Mouse (Mus musculus) hindbrain, postnatal 0 days (tissue): ENCODE results near the gene Zfp26. TPM values are rescaled to one million over a fixed set of nuclear protein-coding genes. Genes with fewer than 3 reads are reported as not detected.

Source experiments
- ATAC-seq: fragments of 200-750 bp; cut with Nextera tagmentation; 2 replicates; pipeline ENCODE4 v1.8.0; 2017; ENCODE audit warnings: mild to moderate bottlenecking, moderate TSS enrichment, moderate library complexity
- DNase-seq: peaks from one replicate; pipeline ENCODE4 v3.0.0-alpha.2; 2015; ENCODE audit warnings: low spot score
- H3K27ac ChIP-seq: fragments of 300-500 bp; sonication (generic); 2 replicates; pipeline ENCODE4 v1.5.1; 2014; ENCODE audit warnings: mild to moderate bottlenecking
- H3K27me3 ChIP-seq: fragments of 300-500 bp; sonication (generic); 2 replicates; pipeline ENCODE4 v1.6.1; 2014; ENCODE audit warnings: low read length, mixed read lengths; ENCODE audit not compliant: insufficient read depth
- H3K36me3 ChIP-seq: fragments of 300-500 bp; sonication (generic); 2 replicates; pipeline ENCODE4 v1.6.1; 2014; ENCODE audit warnings: low read length, mixed read lengths; ENCODE audit not compliant: insufficient read depth
- H3K4me1 ChIP-seq: fragments of 300-500 bp; sonication (generic); 2 replicates; pipeline ENCODE4 v1.6.1; 2014; ENCODE audit warnings: antibody characterized with exemption, low read length, mixed read lengths; ENCODE audit not compliant: insufficient read depth
- H3K4me2 ChIP-seq: fragments of 300-500 bp; sonication (generic); 2 replicates; pipeline ENCODE4 v1.6.1; 2014; ENCODE audit warnings: low read depth, mild to moderate bottlenecking, low read length, moderate library complexity, mixed read lengths
- H3K4me3 ChIP-seq: fragments of 300-500 bp; sonication (generic); 2 replicates; pipeline ENCODE4 v1.5.1; 2014; ENCODE audit warnings: low read length
- H3K9ac ChIP-seq: fragments of 300-500 bp; sonication (generic); replicated peaks from 2 replicates; pipeline ENCODE4 v1.6.1; 2014; ENCODE audit warnings: mild to moderate bottlenecking, low read length, moderate library complexity, mixed read lengths
- H3K9me3 ChIP-seq: fragments of 300-500 bp; sonication (generic); 2 replicates; pipeline ENCODE4 v1.6.1; 2016; ENCODE audit warnings: low read length, mixed read lengths
- CTCF ChIP-seq: IDR thresholded peaks from 2 replicates; pipeline ENCODE4 v1.5.1; 2016; ENCODE audit warnings: antibody characterized with exemption, control low read depth, low read depth
- WGBS: fragments of 180-500 bp; shearing (Covaris S2); extraction: QIAGEN DNeasy Blood & Tissue Kit; methylation state at CpG from one replicate; pipeline ENCODE4 v1.1.7; 2014; 5-methylcytosine and 5-hydroxymethylcytosine counted together
- polyA plus RNA-seq: library from polyadenylated mRNA; unstranded; fragments of >200 nt; fragmentation: Nextera tagmentation; extraction: Ambion mirVana; gene quantifications from 2 replicates; pipeline ENCODE4 v1.2.1, GENCODE M21; 2015
- total RNA-seq: library from RNA; depleted of rRNA; stranded (reverse); fragments of >200 nt; gene quantifications from 2 replicates; pipeline ENCODE4 v1.2.3, GENCODE M21; 2014; rRNA removed

The Zfp26 gene
- total RNA-seq (21.4 and 22.1 TPM in 2 replicates), polyA plus RNA-seq (8.0 and 11.2 TPM in 2 replicates)

DNA sequence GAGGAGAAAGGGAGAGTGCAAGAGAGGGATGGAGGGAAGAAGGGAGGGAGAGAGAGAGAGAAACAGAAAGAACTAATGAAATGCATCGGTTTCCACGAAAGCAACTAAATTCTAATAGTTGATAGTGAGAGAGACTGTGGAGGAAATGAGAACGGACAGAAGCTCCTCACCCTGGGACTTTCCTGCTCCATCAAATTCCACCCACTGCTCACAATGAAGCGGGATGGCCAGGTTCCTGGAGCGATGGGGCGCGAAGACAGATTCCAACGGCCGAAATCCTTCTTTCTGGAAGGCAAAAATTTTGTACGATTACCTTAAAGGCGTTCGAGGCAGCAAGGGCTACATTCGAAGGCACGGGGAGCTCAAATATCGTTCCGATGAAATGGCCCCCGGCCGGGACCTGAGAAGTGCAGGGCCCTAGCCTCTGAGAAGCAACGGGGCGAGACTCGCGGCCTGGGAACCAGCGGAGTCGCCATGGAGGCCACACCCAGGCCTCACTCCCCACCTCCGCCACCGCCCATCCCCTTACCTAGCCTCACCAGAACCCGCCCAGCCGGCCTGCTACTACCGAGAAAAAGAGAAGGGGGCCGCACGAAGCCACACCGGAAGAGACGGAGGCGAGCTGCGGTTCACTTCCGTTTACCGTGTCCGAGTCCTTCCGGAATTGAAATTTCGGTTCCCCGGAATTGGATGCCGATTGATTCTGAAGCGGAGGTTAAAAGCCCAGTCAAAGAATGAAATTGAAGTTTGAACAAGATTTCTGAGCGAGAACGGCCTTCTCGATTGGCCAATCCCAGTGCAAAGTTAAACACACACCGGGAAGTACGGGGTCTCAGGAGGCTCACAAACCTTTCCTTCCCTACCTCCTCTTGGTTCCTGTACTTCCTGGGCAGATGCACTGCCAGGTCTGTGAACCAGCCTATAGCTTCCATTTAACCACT lies at the start of gene Zfp26:
Gene Zfp26, minus strand, starts transcription at position 786 of the 941 bp plus-strand sequence.
- peak within 1 kb of the TSS; percentile 81 for H3K9ac ChIP-seq
- H3K9me3 ChIP-seq: no peaks in the 10 kb centered on the region
- TF ChIP-seq CTCF: no peak
- under 1% methylated on average over 48 of the region's 48 CpGs for WGBS
- ATAC-seq (peak; percentile 93), DNase-seq (peak; percentile 89)
- H3K4me2 ChIP-seq: peak within 1 kb of the TSS; percentile 87
- peak within 1 kb of the TSS; percentile 62 for H3K4me3 ChIP-seq
- H3K36me3 ChIP-seq: peaks cover 5% of the 10 kb centered on the region; the same call in 1 of the 2 replicates
- H3K27me3 ChIP-seq: no peaks in the 10 kb centered on the region
- H3K27ac ChIP-seq: peak within 1 kb of the TSS; percentile 89
- H3K4me1 ChIP-seq: peaks cover 6% of the 10 kb centered on the region

DNA sequence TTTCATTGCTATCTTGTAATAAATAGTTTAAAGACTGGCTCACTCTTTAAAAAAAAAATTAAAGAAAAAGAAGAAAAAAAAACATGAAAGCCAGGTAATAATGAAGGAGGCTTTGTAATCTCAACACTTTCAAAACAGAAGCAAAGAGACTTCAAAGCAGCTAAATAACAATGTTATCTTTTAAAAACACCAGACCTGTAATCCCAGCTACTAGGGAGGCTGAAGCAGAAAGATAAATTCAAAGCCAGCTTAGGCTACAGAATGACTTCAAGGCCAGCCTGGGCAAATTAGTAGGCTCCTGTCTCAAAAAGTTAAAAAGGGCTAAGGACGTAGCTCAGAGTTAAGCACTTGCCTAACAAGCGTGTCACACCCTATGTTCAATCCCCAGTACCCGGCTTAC lies 49.7 kb upstream of the Zfp26 start:
- no peak overlapping the region for H3K4me3 ChIP-seq
- H3K4me1 ChIP-seq: no peaks in the 10 kb centered on the region
- no peak overlapping the region for H3K9ac ChIP-seq
- H3K27ac ChIP-seq: no peak overlapping the region
- no peak overlapping the region for H3K4me2 ChIP-seq
- DNase-seq (no peak), ATAC-seq (no peak)
- H3K36me3 ChIP-seq: peaks cover 32% of the 10 kb centered on the region
- no peak for TF ChIP-seq CTCF
- no peaks in the 10 kb centered on the region for H3K9me3 ChIP-seq
- 75% methylated on average over 3 of the region's 3 CpGs for WGBS
- H3K27me3 ChIP-seq: no peaks in the 10 kb centered on the region

DNA sequence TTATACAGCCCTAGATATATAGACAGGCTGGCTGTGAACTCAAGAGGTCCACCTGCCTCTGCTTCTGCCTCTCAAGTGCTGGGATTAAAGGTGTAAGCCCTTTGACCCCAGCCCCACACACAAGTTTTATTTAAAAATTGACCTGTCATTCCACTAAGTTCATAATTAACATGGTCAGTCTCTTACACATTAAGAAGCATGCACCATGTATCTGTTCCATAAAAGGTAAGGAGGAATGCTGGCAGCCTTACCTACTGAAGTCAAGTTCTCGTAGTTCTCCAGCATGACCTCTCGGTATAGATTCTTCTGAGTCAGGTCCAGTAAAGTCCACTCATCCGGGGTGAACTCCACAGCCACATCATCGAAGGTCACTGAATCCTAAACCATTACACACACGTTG lies 44.8 kb upstream of the Zfp26 start:
- peaks cover 59% of the 10 kb centered on the region for H3K36me3 ChIP-seq

DNA sequence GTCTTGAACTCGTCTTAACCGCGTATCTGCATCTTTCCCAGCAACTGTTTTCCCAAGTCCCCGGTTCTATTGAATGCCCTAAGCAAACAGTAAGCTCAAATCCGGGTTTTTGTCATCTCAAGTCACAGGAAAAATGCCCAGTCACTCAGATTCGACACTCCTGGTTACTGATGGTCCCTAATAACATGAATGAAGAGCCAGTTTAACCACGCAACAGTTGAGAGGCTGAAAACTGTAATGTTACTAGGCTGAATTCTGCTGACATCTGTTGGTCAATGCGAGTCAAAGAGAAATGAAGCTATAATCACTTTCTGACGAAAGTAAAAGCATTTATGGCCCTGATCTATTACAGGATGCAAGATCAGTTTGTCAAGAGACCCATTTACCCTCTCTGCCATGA lies 33.3 kb upstream of the Zfp26 start:
- Histone ChIP-seq H3K9me3 (no peaks in the 10 kb centered on the region), H3K4me1 (0 out of 2 replicates have a peak, but pooled peaks cover 8% of the 10 kb centered on the region), H3K36me3 (peaks cover 7% of the 10 kb centered on the region), H3K27me3 (no peaks in the 10 kb centered on the region), H3K4me3 (peak overlapping the region; percentile 95), H3K27ac (peak overlapping the region; percentile 99), H3K9ac (peak overlapping the region; percentile 90), H3K4me2 (peak overlapping the region; percentile 73)
- peak; percentile 32 for TF ChIP-seq CTCF
- DNase-seq: peak; percentile 46
- peak; percentile 9; the same call in 1 of the 2 replicates for ATAC-seq
- 4% methylated on average over 9 of the region's 9 CpGs for WGBS

More for the DNA sequence above, 44.8 kb upstream of the Zfp26 start:
- WGBS: 89% methylated on average over 5 of the region's 5 CpGs
- TF ChIP-seq CTCF: no peak
- H3K4me3 ChIP-seq: no peak overlapping the region
- H3K4me2 ChIP-seq: no peak overlapping the region
- no peak overlapping the region for H3K9ac ChIP-seq
- ATAC-seq: no peak
- no peak overlapping the region for H3K27ac ChIP-seq
- no peaks in the 10 kb centered on the region for H3K9me3 ChIP-seq
- H3K4me1 ChIP-seq: no peaks in the 10 kb centered on the region
- H3K27me3 ChIP-seq: no peaks in the 10 kb centered on the region
- DNase-seq: no peak

DNA sequence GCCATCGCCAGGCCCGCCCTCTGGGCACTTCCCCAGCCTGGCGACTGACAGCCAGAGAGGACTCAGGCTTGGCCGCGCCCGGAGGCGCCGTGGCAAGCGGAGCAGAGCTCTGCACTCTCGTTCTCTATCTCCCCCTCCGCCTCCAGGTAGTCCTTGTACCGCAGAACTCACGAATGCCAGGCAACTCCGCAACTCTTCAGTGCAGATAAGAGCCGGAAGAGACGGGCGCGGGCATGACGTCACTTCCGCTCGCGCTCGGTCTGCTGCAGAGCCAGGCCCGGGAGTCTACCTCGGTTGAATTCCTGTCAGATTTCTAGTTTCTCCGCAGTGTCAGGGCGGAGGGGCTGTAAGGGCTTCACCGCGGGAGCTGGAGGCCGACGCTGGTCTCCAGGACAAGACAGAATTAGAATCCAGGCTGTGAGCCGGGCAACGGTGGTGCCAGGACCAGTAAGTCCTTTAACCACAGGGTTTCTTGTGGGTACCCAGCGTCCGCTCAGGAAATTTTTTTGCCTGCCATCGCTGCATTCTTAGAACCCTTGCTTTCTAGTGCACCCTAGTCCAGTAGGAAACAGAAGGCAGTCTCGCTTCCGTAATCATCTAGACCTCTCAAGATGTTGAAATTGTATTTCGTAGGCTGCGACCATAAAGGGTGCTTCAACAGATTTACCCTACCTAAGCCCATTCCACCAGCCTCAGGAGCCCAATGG lies 32.7 kb upstream of the Zfp26 start, which contains the start of gene Zfp426:
Gene Zfp426, minus strand, starts transcription at position 220 of the 707 bp plus-strand sequence.
- H3K9me3 ChIP-seq: no peaks in the 10 kb centered on the region
- 1% methylated on average over 40 of the region's 40 CpGs for WGBS

DNA sequence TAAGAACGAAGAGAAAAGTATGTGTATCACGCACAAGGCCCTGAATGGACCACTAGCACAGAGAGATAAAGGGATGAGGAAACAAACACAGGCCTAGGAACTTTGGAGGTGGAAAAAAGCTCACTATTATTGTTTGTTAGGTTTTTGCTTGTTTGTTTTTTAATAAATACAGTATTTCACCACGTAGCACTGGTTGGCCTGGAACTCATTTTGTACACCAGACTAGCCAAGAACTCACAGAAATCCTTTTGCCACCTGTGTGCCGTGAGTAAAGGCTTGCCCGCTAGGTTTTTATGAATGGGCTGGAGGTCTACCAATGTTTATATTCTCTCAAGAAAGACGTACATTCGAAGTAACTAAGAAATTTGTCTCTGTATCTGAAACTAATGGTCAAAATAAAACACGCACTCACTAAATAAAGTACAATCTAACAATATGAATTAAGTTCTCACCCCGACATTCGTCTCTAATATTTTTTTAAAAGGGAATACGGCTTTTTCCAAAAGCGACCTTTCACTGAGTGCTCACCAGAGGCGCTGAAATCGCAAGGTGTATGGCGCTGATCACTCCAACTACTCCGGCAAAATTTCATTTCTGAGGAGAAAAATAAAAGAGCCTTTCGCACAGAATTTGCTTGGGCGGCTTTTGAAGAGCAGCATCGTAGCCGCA lies 32.0 kb upstream of the Zfp26 start:
- Histone ChIP-seq H3K4me1 (0 out of 2 replicates have a peak, but pooled peaks cover 8% of the 10 kb centered on the region), H3K27ac (peak overlapping the region; percentile 99), H3K9me3 (no peaks in the 10 kb centered on the region), H3K4me2 (peak overlapping the region; percentile 73), H3K9ac (peak overlapping the region; percentile 90), H3K4me3 (peak overlapping the region; percentile 95), H3K36me3 (no peaks in the 10 kb centered on the region; the same call in 1 of the 2 replicates), H3K27me3 (no peaks in the 10 kb centered on the region)
- ATAC-seq: no peak
- TF ChIP-seq CTCF: no peak
- DNase-seq: peak; percentile 5
- 12% methylated on average over 20 of the region's 20 CpGs for WGBS

More for the DNA sequence above, 32.7 kb upstream of the Zfp26 start, which contains the start of gene Zfp426:
- ATAC-seq (peak; percentile 97), DNase-seq (peak; percentile 95)
- peak within 1 kb of the TSS; percentile 99 for H3K27ac ChIP-seq
- H3K4me1 ChIP-seq: 0 out of 2 replicates have a peak, but pooled peaks cover 8% of the 10 kb centered on the region
- H3K27me3 ChIP-seq: no peaks in the 10 kb centered on the region
- peak within 1 kb of the TSS; percentile 73 for H3K4me2 ChIP-seq
- H3K4me3 ChIP-seq: peak within 1 kb of the TSS; percentile 95
- H3K9ac ChIP-seq: peak within 1 kb of the TSS; percentile 90
- H3K36me3 ChIP-seq: peaks cover 1% of the 10 kb centered on the region; the same call in 1 of the 2 replicates
- TF ChIP-seq CTCF: no peak
